Mouse (Mus musculus) MEL (cell line): ENCODE measurements around the gene Bace1.

Source experiments
- CTCF ChIP-seq, 3 experiments: IDR thresholded peaks in 2 of 3; conservative IDR thresholded peaks in 1 of 3; 2 replicates each; pipeline ENCODE4 v1.5.1; 2011 to 2012; ENCODE audit warnings: low read length in 3 of 3, low read depth in 2 of 3, mild to moderate bottlenecking in 2 of 3, improper control_type of control experiment in 1 of 3, inconsistent platforms in 1 of 3, mixed read lengths in 1 of 3, moderate library complexity in 1 of 3; ENCODE audit not compliant: control insufficient read depth in 1 of 3, insufficient read depth in 1 of 3, poor library complexity in 1 of 3, severe bottlenecking in 1 of 3
- ELF1 ChIP-seq: IDR thresholded peaks from 2 replicates; pipeline ENCODE4 v1.6.1; 2014; ENCODE audit warnings: low read depth, mild to moderate bottlenecking, inconsistent platforms, low read length, improper control_type of control experiment, moderate library complexity
- EP300 ChIP-seq, 2 experiments: IDR thresholded peaks; 2 replicates each; pipeline ENCODE4 v1.6.1; 2011; ENCODE audit warnings: improper control_type of control experiment in 2 of 2, low read length in 2 of 2, low read depth in 1 of 2, mild to moderate bottlenecking in 1 of 2
- GATA1 ChIP-seq: IDR thresholded peaks from 2 replicates; pipeline ENCODE4 v1.6.1; 2011; ENCODE audit warnings: low read depth, low read length, improper control_type of control experiment
- MAFK ChIP-seq: IDR thresholded peaks from 2 replicates; pipeline ENCODE4 v1.6.1; 2011; ENCODE audit warnings: low read depth, mild to moderate bottlenecking, low read length, improper control_type of control experiment, borderline replicate concordance
- MYC ChIP-seq: IDR thresholded peaks from 2 replicates; pipeline ENCODE4 v1.6.1; 2011; ENCODE audit warnings: low read depth, mild to moderate bottlenecking, low read length, improper control_type of control experiment, moderate library complexity
- POLR2A ChIP-seq, 2 experiments: IDR thresholded peaks; 2 replicates each; pipeline ENCODE4 v1.6.1; 2011 to 2012; ENCODE audit warnings: low read length in 2 of 2, mild to moderate bottlenecking in 2 of 2, control low read depth in 1 of 2, improper control_type of control experiment in 1 of 2, low read depth in 1 of 2, moderate library complexity in 1 of 2; ENCODE audit not compliant: control insufficient read depth in 1 of 2, insufficient read depth in 1 of 2, poor library complexity in 1 of 2

GRCm38 (mm10) chr9:45843007-45843406 is 4.6 kb downstream of the Bace1 start:
- TF ChIP-seq MAFK, result no peak
- TF ChIP-seq POLR2A (IDR thresholded peaks at IDR 0.05; ENCODE audit: control insufficient read depth in 1 of 2, insufficient read depth in 1 of 2, low read depth in 1 of 2, low read length in 2 of 2, poor library complexity in 1 of 2), result no peak
- TF ChIP-seq ELF1, result no peak
- TF ChIP-seq EP300 (IDR thresholded peaks at IDR 0.05; ENCODE audit: low read depth in 1 of 2, low read length in 2 of 2), result no peak
- TF ChIP-seq CTCF (IDR thresholded peaks at IDR 0.05 in 2 of 3, conservative IDR thresholded peaks at IDR 0.05 in 1 of 3; ENCODE audit: control insufficient read depth in 1 of 3, insufficient read depth in 1 of 3, low read depth in 2 of 3, low read length in 3 of 3, poor library complexity in 1 of 3, severe bottlenecking in 1 of 3), result no peak
- TF ChIP-seq MYC, result no peak
- TF ChIP-seq GATA1, result no peak
